Mouse (Mus musculus) urinary bladder, postnatal 0 days (tissue): ENCODE data around the gene Zbtb40. TPM values are rescaled to one million over a fixed set of nuclear protein-coding genes. Genes with fewer than 3 reads are reported as not detected.

Experiments
- polyA plus RNA-seq: library from polyadenylated mRNA; unstranded; fragments of >200 nt; fragmentation: Nextera tagmentation; extraction: Ambion mirVana; gene quantifications from 2 replicates; pipeline ENCODE4 v1.2.1, GENCODE M21; 2015

The Zbtb40 gene
- 0.93 and 1.1 TPM in 2 replicates for polyA plus RNA-seq

GRCm38 (mm10) chr4:137048550-137049032 lies at the start of gene Zbtb40:
Gene Zbtb40 (minus strand): TSS chr4:137048801.

GRCm38 (mm10) chr4:136956751-136957446 lies 91.7 kb downstream of the Zbtb40 start, which contains the start of gene Epha8:
Gene Epha8 (minus strand): TSS chr4:136956816.

Other genes with a start within 250 kb of the Zbtb40 start
- 1.8 and 1.9 TPM in 2 replicates for gene Ephb2, start 212.8 kb downstream of the Zbtb40 start, polyA plus RNA-seq
- 121 and 227 TPM in 2 replicates for gene C1qb, start 162.6 kb downstream of the Zbtb40 start, polyA plus RNA-seq
- gene C1qc, start 155.7 kb downstream of the Zbtb40 start, polyA plus RNA-seq = 60.2 and 130 TPM in 2 replicates
- gene C1qa, start 150.0 kb downstream of the Zbtb40 start, polyA plus RNA-seq = 65.9 and 135 TPM in 2 replicates
- 0.04 and 0.27 TPM in 2 replicates for gene Epha8, start 92.0 kb downstream of the Zbtb40 start, polyA plus RNA-seq
- gene Wnt4, start 228.7 kb upstream of the Zbtb40 start, polyA plus RNA-seq = 10.0 and 12.4 TPM in 2 replicates